Mouse (Mus musculus): ENCODE data around the gene Slc13a4. TPM values are rescaled to one million over a fixed set of nuclear protein-coding genes. Genes with fewer than 3 reads are reported as not detected.

Gene Slc13a4
- polyA plus RNA-seq, 1 experiment from 2014 or later: 0.36 TPM

- DNase-seq (ENCODE audit: low spot score) (no peak), ATAC-seq (replicated peaks; ENCODE audit: insufficient number of reproducible peaks, low FRiP score, low TSS enrichment, low read depth) (no peak)
- Histone ChIP-seq H3K27ac (replicated peaks; ENCODE audit: low read depth, low read length) (no peak overlapping the region), H3K36me3 (replicated peaks; ENCODE audit: control insufficient read depth, insufficient read depth, low read depth, low read length) (no peaks in the 10 kb centered on the region), H3K9me3 (replicated peaks; ENCODE audit: control insufficient read depth, low read length) (no peaks in the 10 kb centered on the region), H3K9ac (replicated peaks; ENCODE audit: low read length) (no peak overlapping the region), H3K4me2 (ENCODE audit: low read depth, low read length) (no peak overlapping the region), H3K27me3 (ENCODE audit: control insufficient read depth, insufficient read depth, low read length) (no peaks in the 10 kb centered on the region), H3K4me3 (ENCODE audit: low read depth, low read length) (no peak overlapping the region), H3K4me1 (ENCODE audit: control insufficient read depth, insufficient read depth, low read length) (no peaks in the 10 kb centered on the region)
- 9% methylated on average over 3 of the region's 3 CpGs for WGBS
These were observed 30.7 kb upstream of the Slc13a4 start for GRCm38 (mm10) chr6:35338640-35339039.

- Histone ChIP-seq H3K4me2 (ENCODE audit: low read depth, low read length) (no peak overlapping the region), H3K4me3 (ENCODE audit: low read depth, low read length) (no peak overlapping the region), H3K9me3 (replicated peaks; ENCODE audit: control insufficient read depth, low read length) (no peaks in the 10 kb centered on the region), H3K27ac (replicated peaks; ENCODE audit: low read depth, low read length) (no peak overlapping the region), H3K9ac (replicated peaks; ENCODE audit: low read length) (no peak overlapping the region), H3K4me1 (ENCODE audit: control insufficient read depth, insufficient read depth, low read length) (no peaks in the 10 kb centered on the region), H3K27me3 (ENCODE audit: control insufficient read depth, insufficient read depth, low read length) (no peaks in the 10 kb centered on the region), H3K36me3 (replicated peaks; ENCODE audit: control insufficient read depth, insufficient read depth, low read depth, low read length) (no peaks in the 10 kb centered on the region)
- ATAC-seq (replicated peaks; ENCODE audit: insufficient number of reproducible peaks, low FRiP score, low TSS enrichment, low read depth) (no peak), DNase-seq (ENCODE audit: low spot score) (no peak)
- 77% methylated on average over 8 of the region's 8 CpGs for WGBS
These were observed 29.9 kb upstream of the Slc13a4 start for GRCm38 (mm10) chr6:35337836-35338235.

DNA sequence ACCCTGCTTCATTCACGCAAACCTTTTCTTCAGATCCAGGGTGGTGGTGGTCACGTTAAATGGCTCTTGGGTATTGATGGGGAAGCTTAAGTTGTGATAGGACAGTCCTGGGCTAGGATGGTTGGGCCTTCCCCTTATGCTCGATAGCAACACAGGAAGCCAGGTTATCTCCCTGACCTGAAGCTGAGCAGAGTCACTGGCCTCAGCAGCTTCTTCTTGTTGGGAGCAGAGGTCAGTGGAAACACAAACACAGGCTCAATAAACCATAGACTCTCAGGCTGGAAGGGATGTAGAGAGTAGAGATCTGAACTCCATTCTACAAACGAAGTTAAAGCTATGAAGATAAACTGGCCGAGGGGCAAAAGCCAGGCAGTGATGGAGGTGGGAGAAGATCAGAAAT lies 27.5 kb upstream of the Slc13a4 start:
- H3K27ac ChIP-seq (replicated peaks; ENCODE audit: low read depth, low read length): no peak overlapping the region
- no peak for DNase-seq (ENCODE audit: low spot score)
- no peaks in the 10 kb centered on the region for H3K36me3 ChIP-seq (replicated peaks; ENCODE audit: control insufficient read depth, insufficient read depth, low read depth, low read length)
- no peaks in the 10 kb centered on the region for H3K27me3 ChIP-seq (ENCODE audit: control insufficient read depth, insufficient read depth, low read length)
- no peak overlapping the region for H3K4me3 ChIP-seq (ENCODE audit: low read depth, low read length)
- H3K9ac ChIP-seq (replicated peaks; ENCODE audit: low read length): no peak overlapping the region
- no peaks in the 10 kb centered on the region for H3K4me1 ChIP-seq (ENCODE audit: control insufficient read depth, insufficient read depth, low read length)
- 57% methylated on average over 5 of the region's 5 CpGs for WGBS
- no peak overlapping the region for H3K4me2 ChIP-seq (ENCODE audit: low read depth, low read length)
- ATAC-seq (replicated peaks; ENCODE audit: insufficient number of reproducible peaks, low FRiP score, low TSS enrichment, low read depth): no peak
- H3K9me3 ChIP-seq (replicated peaks; ENCODE audit: control insufficient read depth, low read length): no peaks in the 10 kb centered on the region

DNA sequence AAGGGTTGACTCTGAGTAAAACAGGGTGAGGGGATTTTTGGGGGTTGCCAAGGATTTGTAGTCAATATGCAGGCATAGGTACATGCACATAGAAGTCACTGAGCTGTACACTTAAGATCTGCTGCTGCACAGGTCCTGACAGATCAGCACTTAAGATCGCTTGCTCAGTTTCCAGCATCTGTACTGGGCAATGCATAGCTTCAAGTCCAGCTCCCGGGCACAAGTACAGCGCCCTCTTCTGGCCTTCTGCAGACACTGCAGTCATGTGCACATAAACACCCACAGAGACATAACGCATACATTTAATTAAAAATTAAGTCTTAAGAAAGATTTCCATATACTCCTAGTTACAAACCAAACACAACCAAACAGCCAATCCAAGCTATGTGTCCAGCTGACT lies 26.3 kb upstream of the Slc13a4 start:
- 74% methylated on average over 4 of the region's 4 CpGs for WGBS
- Histone ChIP-seq H3K4me1 (ENCODE audit: control insufficient read depth, insufficient read depth, low read length) (no peaks in the 10 kb centered on the region), H3K27me3 (ENCODE audit: control insufficient read depth, insufficient read depth, low read length) (no peaks in the 10 kb centered on the region), H3K9me3 (replicated peaks; ENCODE audit: control insufficient read depth, low read length) (no peaks in the 10 kb centered on the region), H3K36me3 (replicated peaks; ENCODE audit: control insufficient read depth, insufficient read depth, low read depth, low read length) (no peaks in the 10 kb centered on the region), H3K4me2 (ENCODE audit: low read depth, low read length) (no peak overlapping the region), H3K9ac (replicated peaks; ENCODE audit: low read length) (no peak overlapping the region), H3K27ac (replicated peaks; ENCODE audit: low read depth, low read length) (no peak overlapping the region), H3K4me3 (ENCODE audit: low read depth, low read length) (no peak overlapping the region)
- ATAC-seq (replicated peaks; ENCODE audit: insufficient number of reproducible peaks, low FRiP score, low TSS enrichment, low read depth) (no peak), DNase-seq (ENCODE audit: low spot score) (no peak)

DNA sequence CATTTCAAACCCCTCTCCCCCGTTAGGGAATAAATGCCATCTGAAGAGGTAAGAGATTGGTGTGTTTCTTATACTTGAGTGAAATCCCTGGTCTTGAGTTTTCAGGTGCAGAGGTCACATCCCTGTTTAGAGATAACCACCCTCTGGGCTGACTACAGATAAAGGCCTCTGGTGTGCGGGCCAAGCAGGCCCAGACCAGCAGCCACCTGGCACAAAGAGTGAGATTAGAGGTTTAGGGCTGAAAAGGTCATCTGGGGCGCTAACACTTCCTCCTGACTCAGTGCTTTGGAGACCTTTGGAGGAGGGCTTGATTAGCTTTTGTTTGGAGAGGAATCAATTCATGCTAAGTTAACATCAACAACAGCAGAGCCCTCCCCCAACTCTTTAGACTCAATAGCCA lies 25.7 kb upstream of the Slc13a4 start:
- H3K9ac ChIP-seq (replicated peaks; ENCODE audit: low read length): no peak overlapping the region
- WGBS: 33% methylated on average over 3 of the region's 3 CpGs
- H3K27ac ChIP-seq (replicated peaks; ENCODE audit: low read depth, low read length): no peak overlapping the region
- no peaks in the 10 kb centered on the region for H3K36me3 ChIP-seq (replicated peaks; ENCODE audit: control insufficient read depth, insufficient read depth, low read depth, low read length)
- H3K27me3 ChIP-seq (ENCODE audit: control insufficient read depth, insufficient read depth, low read length): no peaks in the 10 kb centered on the region
- DNase-seq (ENCODE audit: low spot score): no peak
- no peak for ATAC-seq (replicated peaks; ENCODE audit: insufficient number of reproducible peaks, low FRiP score, low TSS enrichment, low read depth)
- no peaks in the 10 kb centered on the region for H3K4me1 ChIP-seq (ENCODE audit: control insufficient read depth, insufficient read depth, low read length)
- H3K9me3 ChIP-seq (replicated peaks; ENCODE audit: control insufficient read depth, low read length): no peaks in the 10 kb centered on the region
- no peak overlapping the region for H3K4me3 ChIP-seq (ENCODE audit: low read depth, low read length)
- no peak overlapping the region for H3K4me2 ChIP-seq (ENCODE audit: low read depth, low read length)

GRCm38 (mm10) chr6:35330834-35331233 lies 22.9 kb upstream of the Slc13a4 start:
- Histone ChIP-seq H3K9me3 (replicated peaks; ENCODE audit: control insufficient read depth, low read length) (no peaks in the 10 kb centered on the region), H3K27me3 (ENCODE audit: control insufficient read depth, insufficient read depth, low read length) (no peaks in the 10 kb centered on the region), H3K4me3 (ENCODE audit: low read depth, low read length) (no peak overlapping the region), H3K27ac (replicated peaks; ENCODE audit: low read depth, low read length) (no peak overlapping the region; the same call in 1 of the 2 replicates), H3K36me3 (replicated peaks; ENCODE audit: control insufficient read depth, insufficient read depth, low read depth, low read length) (no peaks in the 10 kb centered on the region), H3K4me2 (ENCODE audit: low read depth, low read length) (no peak overlapping the region), H3K4me1 (ENCODE audit: control insufficient read depth, insufficient read depth, low read length) (no peaks in the 10 kb centered on the region), H3K9ac (replicated peaks; ENCODE audit: low read length) (no peak overlapping the region)
- DNase-seq (ENCODE audit: low spot score) (no peak), ATAC-seq (replicated peaks; ENCODE audit: insufficient number of reproducible peaks, low FRiP score, low TSS enrichment, low read depth) (no peak)
- WGBS: 50% methylated on average over 6 of the region's 6 CpGs

GRCm38 (mm10) chr6:35329956-35330355 lies 22.0 kb upstream of the Slc13a4 start:
- Histone ChIP-seq H3K36me3 (replicated peaks; ENCODE audit: control insufficient read depth, insufficient read depth, low read depth, low read length) (no peaks in the 10 kb centered on the region), H3K4me1 (ENCODE audit: control insufficient read depth, insufficient read depth, low read length) (no peaks in the 10 kb centered on the region), H3K27me3 (ENCODE audit: control insufficient read depth, insufficient read depth, low read length) (no peaks in the 10 kb centered on the region), H3K9ac (replicated peaks; ENCODE audit: low read length) (no peak overlapping the region), H3K4me3 (ENCODE audit: low read depth, low read length) (no peak overlapping the region), H3K9me3 (replicated peaks; ENCODE audit: control insufficient read depth, low read length) (no peaks in the 10 kb centered on the region), H3K27ac (replicated peaks; ENCODE audit: low read depth, low read length) (no peak overlapping the region), H3K4me2 (ENCODE audit: low read depth, low read length) (no peak overlapping the region)
- ATAC-seq (replicated peaks; ENCODE audit: insufficient number of reproducible peaks, low FRiP score, low TSS enrichment, low read depth) (no peak), DNase-seq (ENCODE audit: low spot score) (no peak)
- WGBS: 93% methylated on average over 12 of the region's 12 CpGs

DNA sequence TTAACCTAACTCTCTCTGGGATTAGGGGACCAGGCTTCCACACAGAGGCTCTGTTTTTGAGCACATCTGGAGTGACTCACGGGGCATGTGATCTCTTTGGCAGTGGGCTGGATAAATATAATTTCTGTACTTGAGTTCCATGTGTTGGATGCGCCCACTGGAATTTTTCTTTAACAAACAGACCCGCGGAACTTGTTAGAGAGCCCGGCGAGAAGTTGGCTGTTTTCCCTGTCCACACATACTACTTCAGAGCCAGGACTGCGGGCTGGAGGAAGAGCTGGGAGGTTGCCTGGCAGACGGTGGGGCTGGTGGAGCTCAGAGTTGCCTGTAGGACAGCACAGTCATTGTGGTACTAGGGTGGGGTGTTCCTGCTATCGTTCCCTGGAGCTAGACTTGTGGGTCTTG lies 18.2 kb upstream of the Slc13a4 start, which contains the start of gene Fam180a:
Gene Fam180a (minus strand): TSS at position 31 of the 405 bp plus-strand sequence.
- no peak for DNase-seq (ENCODE audit: low spot score)
- no peaks in the 10 kb centered on the region for H3K9me3 ChIP-seq (replicated peaks; ENCODE audit: control insufficient read depth, low read length)
- H3K36me3 ChIP-seq (replicated peaks; ENCODE audit: control insufficient read depth, insufficient read depth, low read depth, low read length): no peaks in the 10 kb centered on the region
- H3K4me1 ChIP-seq (ENCODE audit: control insufficient read depth, insufficient read depth, low read length): no peaks in the 10 kb centered on the region
- 82% methylated on average over 9 of the region's 9 CpGs for WGBS
- H3K27me3 ChIP-seq (ENCODE audit: control insufficient read depth, insufficient read depth, low read length): no peaks in the 10 kb centered on the region
- no peak within 1 kb of the TSS for H3K9ac ChIP-seq (replicated peaks; ENCODE audit: low read length)
- no peak within 1 kb of the TSS for H3K4me3 ChIP-seq (ENCODE audit: low read depth, low read length)
- H3K27ac ChIP-seq (replicated peaks; ENCODE audit: low read depth, low read length): no peak within 1 kb of the TSS
- no peak within 1 kb of the TSS for H3K4me2 ChIP-seq (ENCODE audit: low read depth, low read length)
- no peak for ATAC-seq (replicated peaks; ENCODE audit: insufficient number of reproducible peaks, low FRiP score, low TSS enrichment, low read depth)
